Mouse (Mus musculus): ENCODE results near the gene Smtnl1. TPM values are rescaled to one million over a fixed set of nuclear protein-coding genes. Genes with fewer than 3 reads are reported as not detected.

The Smtnl1 gene
- total and polyA plus RNA-seq, 3 experiments, result not detected

- Histone ChIP-seq H3K36me3 (ENCODE audit: control insufficient read depth in 1 of 2, insufficient read depth in 2 of 2, low read length in 2 of 2) (peaks cover 0 to 23% of the 10 kb centered on the region in 2 experiments; a peak in 3 of 4 replicates), H3K79me2 (ENCODE audit: control insufficient read depth, insufficient read depth, low read length, poor library complexity) (peaks cover 44% of the 10 kb centered on the region), H3K4me1 (ENCODE audit: control insufficient read depth in 1 of 2, insufficient read depth in 2 of 2, low read length in 2 of 2) (peaks cover 14 to 21% of the 10 kb centered on the region in 2 experiments), H3K27me3 (ENCODE audit: control insufficient read depth in 1 of 2, insufficient read depth in 2 of 2, low read length in 2 of 2) (no peaks in the 10 kb centered on the region), H3K9me3 (replicated peaks; ENCODE audit: insufficient read depth, low read length) (no peaks in the 10 kb centered on the region), H3K27ac (ENCODE audit: control insufficient read depth, low read depth, low read length) (peak overlapping the region; percentile 91), H3K4me3 (ENCODE audit: control insufficient read depth in 1 of 2, insufficient read depth in 1 of 2, low read depth in 2 of 2, low read length in 2 of 2) (peak overlapping the region; percentile 78 to 96), H3K9ac (ENCODE audit: control insufficient read depth, low read depth, low read length, poor library complexity, severe bottlenecking) (peak overlapping the region; percentile 88)
- DNase-seq (ENCODE audit: low read depth, low spot score), result peak; percentile 87
- TF ChIP-seq ZKSCAN1 (IDR thresholded peaks at IDR 0.05; ENCODE audit: low read depth, low read length), result no peak
- no peak for TF ChIP-seq MYB (IDR thresholded peaks at IDR 0.05; ENCODE audit: low read depth, low read length)
- TF ChIP-seq USF1 (IDR thresholded peaks at IDR 0.05; ENCODE audit: low read depth, low read length), result peak; percentile 96
- TF ChIP-seq HCFC1 (IDR thresholded peaks at IDR 0.05; ENCODE audit: low read depth, low read length), result peak; percentile 55; the same call in 1 of the 2 replicates
- no peak for TF ChIP-seq CHD2 (IDR thresholded peaks at IDR 0.05; ENCODE audit: low read length)
- peak; percentile 78; the same call in 1 of the 2 replicates for TF ChIP-seq MAZ (IDR thresholded peaks at IDR 0.05; ENCODE audit: low read depth, low read length)
- TF ChIP-seq E2F4 (IDR thresholded peaks at IDR 0.05; ENCODE audit: borderline replicate concordance, low read depth, low read length), result no peak
- no peak; the same call in 1 of the 2 replicates for TF ChIP-seq NRF1 (IDR thresholded peaks at IDR 0.05; ENCODE audit: insufficient read depth, low read depth, low read length, poor library complexity, severe bottlenecking)
- no peak for TF ChIP-seq JUND (IDR thresholded peaks at IDR 0.05; ENCODE audit: low read depth, low read length)
- peak; percentile 85 for TF ChIP-seq BHLHE40 (IDR thresholded peaks at IDR 0.05; ENCODE audit: borderline replicate concordance, low read depth, low read length)
- TF ChIP-seq TAL1 (IDR thresholded peaks at IDR 0.05; ENCODE audit: low read length), result no peak
- no peak for TF ChIP-seq GABPA (IDR thresholded peaks at IDR 0.05; ENCODE audit: low read depth, low read length)
- TF ChIP-seq ELF1 (IDR thresholded peaks at IDR 0.05; ENCODE audit: low read depth, low read length), result no peak
- no peak for TF ChIP-seq MYC (IDR thresholded peaks at IDR 0.05; ENCODE audit: low read depth, low read length)
- no peak for TF ChIP-seq ZC3H11A (IDR thresholded peaks at IDR 0.05; ENCODE audit: low read depth, low read length)
- TF ChIP-seq NELFE (IDR thresholded peaks at IDR 0.05; ENCODE audit: low read depth, low read length), result peak; percentile 78
- TF ChIP-seq MEF2A (IDR thresholded peaks at IDR 0.05; ENCODE audit: extremely low read depth, insufficient replicate concordance, low read depth, low read length, poor library complexity, severe bottlenecking), result 0 out of 2 replicates have a peak, but pooled peaks have one; percentile 34
- peak; percentile 75 for TF ChIP-seq POLR2AphosphoS2 (IDR thresholded peaks at IDR 0.05; ENCODE audit: low read length)
- TF ChIP-seq POLR2A (IDR thresholded peaks at IDR 0.05; ENCODE audit: control insufficient read depth in 1 of 2, insufficient read depth in 1 of 2, low read depth in 1 of 2, low read length in 2 of 2, poor library complexity in 1 of 2), result peak; percentile 47 to 77; a peak in 3 of 4 replicates
- peak; percentile 92 for TF ChIP-seq MAX (IDR thresholded peaks at IDR 0.05; ENCODE audit: low read length)
- TF ChIP-seq GATA1 (IDR thresholded peaks at IDR 0.05; ENCODE audit: low read depth, low read length), result peak; percentile 62
- TF ChIP-seq RCOR1 (IDR thresholded peaks at IDR 0.05; ENCODE audit: low read depth, low read length), result 0 out of 2 replicates have a peak, but pooled peaks have one; percentile 38
- TF ChIP-seq CHD1 (IDR thresholded peaks at IDR 0.05; ENCODE audit: low read depth, low read length), result peak; percentile 64; the same call in 1 of the 2 replicates
- TF ChIP-seq TCF12 (IDR thresholded peaks at IDR 0.05; ENCODE audit: low read depth, low read length), result peak; percentile 62; the same call in 1 of the 2 replicates
- peak; percentile 62 for TF ChIP-seq ETS1 (IDR thresholded peaks at IDR 0.05; ENCODE audit: low read depth, low read length)
- TF ChIP-seq SIN3A (IDR thresholded peaks at IDR 0.05; ENCODE audit: low read length), result peak; percentile 93
- no peak for TF ChIP-seq ZNF384 (IDR thresholded peaks at IDR 0.05; ENCODE audit: low read depth, low read length)
- no peak for TF ChIP-seq POLR2AphosphoS5 (IDR thresholded peaks at IDR 0.05; ENCODE audit: borderline replicate concordance, low read depth, low read length)
- no peak for TF ChIP-seq SMC3 (IDR thresholded peaks at IDR 0.05; ENCODE audit: low read depth, low read length)
- TF ChIP-seq MXI1 (IDR thresholded peaks at IDR 0.05; ENCODE audit: low read depth, low read length), result peak; percentile 87
- TF ChIP-seq USF2 (IDR thresholded peaks at IDR 0.05; ENCODE audit: borderline replicate concordance in 1 of 2, insufficient read depth in 1 of 2, low read depth in 1 of 2, low read length in 2 of 2), result peak; percentile 27 to 84; a peak in 3 of 4 replicates
- peak in 1 of 2 experiments; percentile 55; a peak in 2 of 4 replicates for TF ChIP-seq EP300 (IDR thresholded peaks at IDR 0.05; ENCODE audit: low read depth in 1 of 2, low read length in 2 of 2)
- no peak for TF ChIP-seq MAFK (IDR thresholded peaks at IDR 0.05; ENCODE audit: borderline replicate concordance, low read depth, low read length)
- TF ChIP-seq CTCF (IDR thresholded peaks at IDR 0.05 in 2 of 3, conservative IDR thresholded peaks at IDR 0.05 in 1 of 3; ENCODE audit: control insufficient read depth in 1 of 3, insufficient read depth in 1 of 3, low read depth in 2 of 3, low read length in 3 of 3, poor library complexity in 1 of 3, severe bottlenecking in 1 of 3), result no peak
Measured at GRCm38 (mm10) chr2:84838993-84839980, 16.8 kb upstream of the Smtnl1 start.

Measured in MEL (cell line).